Mouse (Mus musculus) right cerebral cortex, postnatal 10 days (tissue): ENCODE measurements at regions not wholly inside any gene's neighbourhood (a gene's known extent, or its start where the extent isn't known, plus 50 kb on each side); places are given as distances from the start of the nearest gene placed in this dataset.
"Not testable (repeated sequence)": the region's sequence is repeated elsewhere in the genome, so short reads cannot be mapped to it uniquely, and the experiment has no call there.

Experiments used
- DNase-seq, 2 experiments: peaks; one replicate each; pipeline ENCODE4 v3.0.0; 2021; ENCODE audit warnings: low spot score in 2 of 2

DNA sequence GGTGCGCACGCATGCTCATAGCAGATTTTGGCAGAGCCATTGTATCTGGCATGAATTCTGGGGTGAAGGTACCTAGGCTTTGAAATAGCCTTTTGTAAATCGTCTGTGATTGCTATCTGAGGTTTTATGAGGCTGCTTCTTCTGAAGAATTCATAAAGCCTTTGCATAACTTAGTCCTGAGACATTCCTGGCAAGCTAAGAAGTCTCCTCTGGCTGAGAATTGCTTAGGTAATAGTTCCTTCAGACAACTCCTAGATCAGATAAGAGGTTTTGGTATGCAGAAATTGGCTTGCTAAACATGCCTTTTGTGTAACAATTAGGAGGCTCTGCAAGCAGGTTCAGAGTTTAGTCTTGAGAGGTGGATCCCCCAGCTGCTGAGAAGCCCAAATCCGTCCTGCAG is 82.7 kb downstream of the Pmp22 start:
- DNase-seq: no peak

DNA sequence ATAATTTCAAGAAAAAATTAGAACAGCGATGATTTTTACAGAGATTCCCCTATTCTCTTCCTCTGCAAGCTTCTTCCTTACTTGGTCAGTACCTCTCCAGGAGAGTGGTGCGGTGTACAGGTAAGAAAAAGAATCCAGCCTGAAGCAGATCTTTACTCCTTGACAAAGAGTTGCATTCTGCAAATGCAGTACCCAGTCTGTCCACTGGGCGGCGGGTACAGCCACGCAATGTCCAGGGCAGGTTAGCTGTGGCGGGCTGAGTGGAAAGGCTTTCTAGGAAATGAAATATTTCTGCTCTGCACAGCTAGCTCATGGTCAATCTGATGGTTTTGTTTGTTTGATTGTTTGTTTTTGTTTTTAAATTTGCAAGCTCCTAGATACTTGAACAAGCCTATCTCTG is 84.3 kb downstream of the Pmp22 start:
- peak; percentile 80 to 88 for DNase-seq

DNA sequence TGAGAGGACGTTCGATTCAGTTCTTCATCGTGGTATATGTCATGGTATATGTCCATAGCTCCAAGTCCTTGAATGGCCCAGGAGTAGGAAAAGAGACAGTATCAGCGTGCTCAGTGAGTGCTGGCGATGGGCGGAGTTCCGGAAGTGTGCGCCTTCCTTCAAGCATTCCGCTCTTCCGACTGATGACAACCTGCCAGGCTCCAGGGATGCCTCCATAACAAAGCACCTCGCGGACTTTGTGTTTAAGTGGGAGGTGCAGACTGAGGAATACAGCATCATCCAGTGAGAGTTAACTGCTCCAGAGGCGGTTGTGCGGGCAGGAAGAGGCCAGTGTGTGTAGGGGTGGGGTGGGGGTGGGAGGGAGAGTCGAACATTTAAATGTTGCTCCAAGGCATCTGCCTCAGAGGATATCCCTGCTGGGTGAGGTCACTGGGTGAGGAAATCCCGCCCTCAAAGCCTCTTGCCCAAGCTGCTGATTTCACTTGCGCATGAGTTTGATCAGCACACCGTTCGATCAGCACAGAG is 85.2 kb downstream of the Pmp22 start:
- no peak for DNase-seq

DNA sequence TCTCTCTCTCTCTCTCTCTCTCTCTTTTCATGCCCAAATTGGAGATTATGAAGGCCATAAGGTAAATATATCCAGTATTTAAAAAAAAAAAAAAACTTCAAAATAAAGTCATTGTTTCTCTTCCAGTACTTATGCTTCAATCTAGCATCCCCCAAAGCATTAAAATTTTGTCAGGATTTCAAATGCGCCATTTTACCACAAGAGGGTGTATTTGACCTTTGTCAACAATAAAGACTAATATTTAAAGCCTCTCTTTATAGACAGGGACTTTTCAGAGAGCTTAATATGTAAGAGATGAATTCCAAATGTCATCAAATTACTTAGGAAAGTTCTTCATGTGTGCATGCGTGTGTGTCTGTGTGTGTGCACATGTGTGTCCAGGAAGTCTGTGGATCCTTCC is 87.2 kb downstream of the Pmp22 start:
- no peak for DNase-seq

DNA sequence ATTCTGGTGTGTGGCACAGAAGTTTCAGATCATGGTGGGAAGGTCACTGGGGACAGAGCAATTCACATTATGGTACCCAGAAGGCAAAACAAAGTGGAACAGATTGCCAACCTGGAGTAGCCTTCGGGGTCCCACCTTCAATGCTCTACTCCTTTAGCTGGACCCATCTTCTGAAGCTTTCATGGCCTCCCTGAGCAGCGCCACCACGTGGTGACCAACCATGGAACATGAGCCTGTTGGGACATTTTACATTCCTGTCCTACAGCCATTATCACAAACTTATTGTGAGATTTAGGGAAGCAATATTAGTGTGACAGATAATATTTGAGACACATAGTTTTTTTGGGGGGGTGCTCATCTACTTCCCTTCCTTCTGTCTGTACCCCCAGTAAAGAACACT is 88.3 kb downstream of the Pmp22 start:
- no peak for DNase-seq

DNA sequence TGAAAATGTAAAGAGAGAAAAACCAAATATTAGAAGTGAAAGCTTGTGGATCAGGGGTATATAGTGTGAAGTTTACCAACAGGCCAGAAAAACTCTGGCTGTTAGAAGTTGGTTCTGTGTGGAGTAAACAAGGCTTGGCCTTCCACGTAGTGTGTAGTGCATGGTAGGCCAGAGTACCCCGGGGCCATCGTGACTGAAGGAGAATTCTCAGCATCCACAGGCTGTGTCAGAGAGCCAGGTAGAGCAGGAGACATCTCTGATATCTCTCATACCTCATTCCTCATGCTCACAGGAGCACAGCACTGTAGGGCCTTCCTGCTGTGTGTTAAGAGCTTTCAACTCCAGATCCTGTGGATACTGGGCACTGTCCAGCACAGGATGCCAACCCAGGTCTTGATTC is 97.7 kb downstream of the Pmp22 start:
- no peak for DNase-seq

DNA sequence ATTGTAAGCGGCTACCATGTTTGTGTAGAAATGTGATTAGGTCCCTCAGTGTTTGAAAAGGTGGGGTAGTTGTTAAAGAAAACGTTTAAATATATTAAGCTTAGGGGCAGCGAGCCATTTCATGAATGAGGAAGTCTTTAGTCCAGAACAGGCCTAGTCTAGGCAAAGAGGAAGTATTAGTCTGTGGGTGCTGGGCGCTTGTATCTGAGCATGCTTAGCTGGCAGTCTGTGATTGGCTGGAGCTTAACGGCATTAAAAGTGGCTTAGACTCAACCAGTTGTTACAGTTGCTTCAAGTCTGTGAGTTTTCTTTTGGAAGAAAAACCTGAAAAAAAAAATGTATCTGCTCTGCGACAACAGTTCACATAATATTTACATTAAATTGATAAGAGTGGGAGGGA is 102.0 kb downstream of the Pmp22 start:
- no peak for DNase-seq

DNA sequence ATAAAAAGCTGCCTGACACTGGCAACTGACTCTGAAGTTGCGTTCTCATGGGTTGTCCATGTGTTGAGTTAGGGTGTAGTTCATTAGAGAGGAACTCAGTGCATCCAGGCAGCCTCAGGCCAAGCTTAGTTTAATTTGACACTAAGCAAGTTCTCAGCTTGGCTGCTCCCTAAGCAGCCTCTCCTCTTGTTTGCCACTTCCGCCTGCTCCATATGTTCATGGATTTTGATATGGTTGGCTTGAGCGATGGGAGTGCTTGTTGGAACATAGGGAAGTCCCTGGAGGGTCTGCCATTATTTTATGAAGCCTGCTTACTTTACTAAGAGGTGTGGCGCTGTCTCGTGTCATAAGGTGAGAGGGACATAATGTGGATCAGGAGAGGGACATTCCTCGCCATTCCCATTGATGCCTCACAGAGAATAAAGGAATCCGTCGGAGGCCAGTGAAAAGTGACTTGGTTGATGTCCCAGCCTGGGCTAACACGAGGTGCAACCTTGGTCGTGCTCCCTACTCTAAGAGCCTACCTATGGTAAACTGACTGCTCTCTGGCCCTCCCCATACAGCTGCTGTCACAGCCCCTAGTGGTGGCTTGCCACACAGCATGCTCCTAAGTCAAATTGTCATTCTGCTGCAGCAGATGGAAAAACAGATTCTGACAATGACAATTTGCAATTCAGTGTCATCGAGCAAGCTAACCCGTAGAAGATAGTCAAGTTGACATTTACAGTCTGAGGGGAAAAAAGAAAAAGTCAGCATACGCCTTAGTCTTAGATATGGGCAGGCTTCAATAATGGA is 104.6 kb downstream of the Pmp22 start:
- DNase-seq: no peak

DNA sequence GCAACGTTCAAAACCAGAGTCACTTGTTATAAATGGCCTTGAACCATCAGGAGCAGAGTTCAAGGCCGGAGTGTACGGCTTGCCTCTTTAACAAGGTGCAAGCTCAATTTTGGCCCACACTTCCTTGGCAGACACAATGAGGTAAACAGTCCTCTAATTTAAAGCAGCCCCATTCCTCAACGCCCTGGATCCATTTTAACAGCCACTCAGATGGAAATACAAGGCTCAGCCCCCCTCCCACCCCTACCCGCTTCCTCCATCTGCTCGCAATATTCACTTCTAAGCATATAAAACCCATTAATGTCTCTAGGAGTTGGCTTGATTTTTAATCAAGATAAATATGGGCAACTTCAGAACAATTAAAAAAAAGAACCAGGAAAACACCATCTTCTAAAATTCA is 105.7 kb downstream of the Pmp22 start:
- DNase-seq: no peak

DNA sequence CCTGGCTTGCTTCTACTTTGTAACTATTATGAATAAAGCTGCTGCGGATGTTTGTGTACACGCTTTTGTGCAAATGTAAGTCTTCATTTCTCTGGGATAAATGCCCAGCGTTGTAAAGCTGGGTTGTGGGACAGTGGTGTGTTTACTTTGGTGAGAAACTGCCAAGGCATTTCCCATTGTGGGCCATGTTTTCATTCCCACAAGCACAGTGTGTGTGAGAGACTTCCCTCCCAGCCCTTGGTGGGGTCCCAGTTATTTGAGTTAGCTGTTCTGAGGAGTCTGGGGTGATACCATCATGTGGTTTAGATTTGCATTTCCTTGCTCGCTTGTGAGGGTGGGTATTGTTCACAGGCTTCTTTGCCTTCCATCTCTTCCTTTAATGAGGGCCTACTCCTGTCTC is 109.9 kb downstream of the Pmp22 start:
- DNase-seq: no peak

DNA sequence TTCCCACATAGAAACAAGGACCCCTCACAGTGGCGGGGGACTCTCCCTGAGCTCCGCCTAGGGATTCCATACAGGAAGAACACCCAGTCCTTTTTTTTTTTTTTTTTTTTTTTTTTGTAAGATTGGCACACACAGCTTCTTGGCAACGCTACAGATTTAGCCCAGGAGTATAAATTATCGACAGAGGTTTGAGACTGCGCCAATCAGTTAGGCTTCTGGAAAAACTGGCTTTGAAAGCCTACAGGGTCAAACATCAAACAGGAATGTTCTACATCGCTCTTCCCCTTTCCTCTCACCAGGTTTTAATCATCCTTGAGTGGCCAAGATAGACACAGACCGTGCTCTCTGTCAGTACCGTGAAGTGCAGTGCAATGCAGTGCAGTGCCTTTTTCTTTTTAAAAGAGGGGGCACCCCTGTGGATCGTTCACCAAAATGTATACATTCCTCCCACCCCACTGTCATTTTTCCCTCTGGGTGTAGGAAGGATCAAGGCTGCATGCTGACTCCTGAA is 115.2 kb downstream of the Pmp22 start:
- DNase-seq: no peak

DNA sequence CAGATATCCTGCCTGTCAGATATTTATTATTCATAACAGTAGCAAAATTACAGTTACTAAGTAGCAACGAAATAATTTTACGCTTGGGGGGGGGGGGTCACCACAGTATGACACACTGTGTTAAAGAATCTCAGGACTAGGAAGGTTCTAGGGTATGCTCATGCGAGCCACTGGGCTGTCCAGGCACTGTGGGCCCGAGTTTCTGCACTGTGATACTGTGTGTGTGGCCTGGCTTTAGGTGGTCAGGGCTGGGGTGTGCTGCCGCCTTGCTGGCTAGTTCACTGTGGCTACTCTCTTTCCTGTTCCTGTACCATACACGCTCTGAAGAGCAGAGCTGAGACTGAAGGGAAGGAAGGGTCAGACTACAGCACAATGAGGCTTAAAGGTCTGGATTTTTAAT is 116.3 kb downstream of the Pmp22 start:
- no peak for DNase-seq

DNA sequence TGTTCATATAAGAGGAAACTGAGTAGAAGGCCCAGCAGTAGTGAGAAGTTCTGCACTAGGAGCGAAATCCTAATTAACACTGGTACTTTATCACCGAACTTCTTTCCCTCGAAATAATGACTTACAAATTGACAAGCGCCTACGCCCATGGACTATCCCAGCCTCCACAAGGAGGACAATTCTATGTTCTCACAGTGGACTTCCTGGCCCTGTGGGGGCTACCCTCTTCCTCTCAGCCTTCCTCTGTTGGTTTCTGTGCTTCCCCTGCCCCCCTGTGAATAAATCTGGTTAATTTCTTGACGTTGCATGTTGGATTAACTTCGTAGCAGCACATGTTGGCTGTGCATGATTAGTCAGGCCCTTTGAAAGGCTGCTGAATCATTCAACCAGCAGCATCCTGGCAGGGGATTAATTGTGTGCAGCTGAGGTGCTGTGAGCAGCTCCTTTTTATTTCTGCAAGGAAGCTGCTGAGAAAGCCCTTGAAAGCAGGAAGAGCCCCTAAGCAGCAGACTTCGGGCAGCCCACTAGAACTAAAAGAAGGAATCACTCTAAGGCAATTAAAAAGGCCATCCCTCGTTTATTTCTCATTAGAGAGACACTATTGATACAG is 117.4 kb downstream of the Pmp22 start:
- DNase-seq: no peak

DNA sequence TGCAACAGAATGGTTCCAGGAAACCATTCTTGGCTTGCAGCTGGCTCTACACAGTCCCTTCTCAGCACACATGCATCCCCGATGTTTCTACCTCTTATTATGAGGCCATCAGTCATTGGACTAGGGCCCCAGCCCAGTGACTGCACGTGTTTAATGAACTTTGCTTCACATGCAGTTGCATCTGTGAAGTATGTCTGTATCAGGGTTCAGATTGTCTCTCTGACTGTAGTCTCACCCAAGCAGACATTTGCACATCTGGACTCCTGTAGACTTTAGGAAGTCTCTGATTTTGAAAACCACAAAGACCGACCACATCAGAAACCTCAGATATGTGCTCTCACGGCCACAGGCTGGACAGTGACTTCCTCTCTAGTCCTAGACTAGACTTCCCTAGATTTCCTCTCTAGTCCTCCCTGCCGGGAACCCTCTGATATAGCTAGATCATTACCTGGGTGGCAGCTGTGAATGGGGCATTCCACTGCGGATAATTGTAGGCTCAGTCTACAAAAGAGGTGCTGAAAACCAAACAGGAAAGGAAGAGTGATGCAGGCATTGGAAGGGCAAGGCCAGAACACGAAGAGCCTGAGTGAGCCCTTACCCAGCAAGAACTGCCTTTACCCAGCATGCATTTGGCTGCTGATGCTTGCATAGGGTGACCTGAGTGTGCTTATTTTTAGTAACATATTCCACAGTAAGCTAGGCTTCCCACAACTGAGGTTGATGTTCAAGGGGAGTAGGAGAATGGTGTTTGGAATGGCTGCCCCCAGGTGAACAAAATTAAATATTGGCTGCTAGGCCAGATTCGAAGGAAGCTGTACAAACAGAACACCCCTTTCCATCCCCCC is 123.5 kb downstream of the Pmp22 start:
- DNase-seq: no peak

DNA sequence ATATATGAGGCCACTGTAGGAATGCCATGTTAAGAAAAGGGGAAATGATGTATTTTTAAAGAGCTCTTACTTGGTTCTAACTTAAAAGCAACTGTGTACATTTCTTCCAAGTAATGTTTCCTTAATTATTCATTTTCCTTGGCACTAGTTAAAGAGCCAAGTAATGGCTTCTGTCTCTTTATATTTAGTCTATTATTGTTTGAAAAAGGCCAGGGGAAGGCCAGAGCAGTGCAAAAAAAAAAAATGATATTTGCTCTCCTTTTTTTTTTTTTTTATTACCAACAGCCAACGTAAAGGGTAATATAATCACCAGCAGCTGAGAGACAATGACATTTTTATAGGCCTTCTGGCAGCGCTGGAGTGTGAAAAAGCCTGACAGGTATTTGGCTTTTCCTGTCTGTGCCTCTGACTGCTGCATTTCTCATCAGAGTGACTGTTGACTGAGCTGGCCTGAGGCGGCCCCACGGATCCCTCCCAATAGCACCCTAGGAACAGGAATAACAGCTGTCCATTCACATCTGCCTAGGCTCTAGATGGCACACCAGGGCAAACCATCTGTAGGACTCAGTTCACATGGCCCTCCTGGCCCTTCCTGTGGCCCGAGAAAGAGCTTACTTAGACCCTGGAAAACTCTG is 124.3 kb downstream of the Pmp22 start:
- DNase-seq: no peak

DNA sequence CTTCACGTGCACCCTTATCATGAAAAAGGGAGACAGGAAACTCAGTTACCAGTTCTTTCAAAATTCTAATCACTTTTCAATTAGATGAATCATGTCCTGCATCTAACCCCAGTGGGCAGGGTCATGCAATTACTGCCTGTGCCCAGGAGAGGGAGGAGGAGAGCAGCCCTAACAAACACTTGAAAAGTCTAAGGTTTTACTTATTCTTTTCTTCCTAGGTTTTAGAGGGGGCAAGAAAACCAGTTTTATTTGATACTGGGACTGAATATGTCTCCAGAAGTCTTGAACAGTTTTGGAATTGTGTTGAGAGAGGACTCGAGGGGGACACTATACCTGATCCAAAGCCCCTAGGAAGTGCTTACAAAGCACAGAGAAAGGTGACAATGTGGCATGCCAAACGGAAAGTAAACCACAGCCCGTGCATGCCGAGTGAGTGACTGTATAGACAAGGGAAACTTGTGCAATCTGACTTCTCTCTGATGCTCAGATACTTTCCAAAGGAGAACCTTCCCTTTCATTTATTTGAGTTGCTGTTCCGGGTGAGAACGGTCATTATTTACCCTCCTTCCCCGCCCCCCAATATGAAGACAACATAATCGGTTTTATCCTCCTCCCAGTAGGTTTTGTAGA is 135.8 kb downstream of the Pmp22 start:
- DNase-seq: no peak

DNA sequence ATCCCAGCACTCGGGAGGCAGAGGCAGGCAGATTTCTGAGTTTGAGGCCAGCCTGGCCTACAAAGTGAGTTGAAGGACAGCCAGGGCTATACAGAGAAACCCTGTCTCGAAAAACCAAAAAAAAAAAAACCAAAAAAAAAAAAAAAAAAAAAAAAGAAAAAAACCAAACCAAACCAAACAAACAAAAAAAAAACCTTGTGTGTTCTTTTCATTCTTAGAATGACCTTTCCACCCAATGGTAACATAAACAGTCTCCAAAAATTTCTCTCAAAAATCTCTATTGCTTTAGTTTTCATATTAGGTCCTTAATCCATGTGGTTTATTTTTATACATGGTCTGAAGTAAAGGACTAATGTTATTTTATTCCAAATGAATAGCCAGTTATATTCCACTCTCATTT is 137.5 kb downstream of the Pmp22 start:
- DNase-seq: not testable (repeated sequence)

DNA sequence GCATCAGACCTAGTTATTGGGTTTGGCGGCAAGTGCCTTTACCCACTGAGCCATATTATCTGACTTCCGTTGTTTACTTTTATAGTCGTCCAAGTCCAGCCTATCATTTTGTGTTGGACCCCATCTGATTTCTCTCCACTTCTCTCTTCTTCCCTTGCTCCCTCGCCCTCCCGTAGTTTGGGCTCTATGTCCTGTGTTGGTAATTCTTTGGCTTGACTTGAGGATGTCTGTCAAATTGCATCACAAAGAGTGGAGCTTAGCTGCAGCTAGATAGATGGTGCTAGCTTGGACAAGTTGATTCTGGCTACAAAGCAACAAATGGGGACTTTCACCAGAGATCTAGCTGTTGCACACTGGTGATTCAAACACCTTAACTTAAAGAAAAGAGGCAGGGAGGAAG is 147.9 kb downstream of the Pmp22 start:
- DNase-seq: no peak

DNA sequence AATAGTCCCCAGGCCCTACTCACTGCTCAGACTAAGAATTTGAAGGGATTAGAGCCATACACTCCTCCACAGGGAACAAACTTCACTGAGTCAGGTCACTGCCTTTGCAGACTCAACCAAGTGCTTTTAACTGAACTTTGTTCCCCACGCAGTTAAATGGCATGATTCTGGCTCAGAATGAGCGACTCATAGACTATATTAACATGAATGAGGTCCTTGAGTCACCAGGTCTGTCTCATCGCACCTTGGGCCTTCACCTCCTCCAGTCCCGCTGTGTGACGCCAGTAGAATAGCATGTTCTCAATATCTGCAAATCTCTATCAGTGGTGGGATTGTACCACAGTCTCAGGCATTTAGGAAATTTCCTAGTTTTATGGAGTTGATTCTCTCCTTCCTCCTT is 153.1 kb downstream of the Pmp22 start:
- DNase-seq: no peak

DNA sequence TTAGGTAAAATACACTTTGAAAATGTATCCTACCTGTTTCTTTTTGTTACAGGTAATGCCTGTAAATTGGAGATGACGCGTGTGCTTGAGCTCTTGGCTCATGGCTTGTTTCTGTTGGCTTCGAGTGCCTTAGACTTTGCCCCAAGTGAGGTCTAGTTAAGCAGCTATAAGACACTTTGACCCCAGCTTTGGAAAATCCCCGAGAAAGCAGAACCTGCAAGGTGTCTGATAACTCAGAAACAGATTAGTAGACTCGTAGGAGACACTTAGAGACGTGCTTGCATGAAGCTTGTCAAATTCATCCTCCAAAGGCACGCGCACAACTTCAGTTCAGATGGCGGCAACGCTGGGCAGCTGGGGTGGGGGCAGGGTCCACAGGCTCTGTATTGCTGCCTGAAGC is 153.8 kb downstream of the Pmp22 start:
- no peak for DNase-seq

DNA sequence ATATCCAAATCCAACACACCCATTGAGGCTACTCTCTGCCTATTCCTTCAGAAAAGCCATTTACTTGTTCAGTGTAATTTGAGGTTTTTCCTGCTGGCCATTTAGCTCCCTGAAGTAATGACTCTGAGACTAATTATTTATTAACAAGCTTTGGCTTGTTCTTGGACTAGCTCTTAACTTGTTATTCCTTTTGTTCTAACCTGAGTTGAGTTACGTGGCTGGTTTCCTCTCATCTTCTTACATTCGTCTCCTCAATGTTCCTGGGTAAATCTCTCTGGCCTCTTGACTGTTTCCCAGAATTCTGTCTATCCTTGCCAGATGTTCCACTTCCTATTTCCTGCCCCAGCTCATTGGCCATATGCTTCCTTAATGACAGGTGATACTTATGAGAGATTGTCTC is 157.2 kb downstream of the Pmp22 start:
- DNase-seq: no peak
